Mouse (Mus musculus): ENCODE data around the gene Col9a1. TPM values are rescaled to one million over a fixed set of nuclear protein-coding genes. Genes with fewer than 3 reads are reported as not detected.

Col9a1 gene
- polyA plus RNA-seq, 1 experiment, result not detected

- WGBS, result 91% methylated on average over 11 of the region's 11 CpGs
- Histone ChIP-seq H3K27ac (ENCODE audit: insufficient read depth, low read length) (no peak overlapping the region), H3K4me1 (ENCODE audit: control insufficient read depth, insufficient read depth, insufficient read length) (no peaks in the 10 kb centered on the region), H3K27me3 (ENCODE audit: control insufficient read depth, insufficient read depth, low read length) (no peaks in the 10 kb centered on the region), H3K4me3 (ENCODE audit: extremely low read depth, insufficient read depth, insufficient read length) (no peak overlapping the region), H3K36me3 (ENCODE audit: control insufficient read depth, insufficient read depth, low read length) (no peaks in the 10 kb centered on the region)
- DNase-seq (ENCODE audit: low read depth in 1 of 2, low spot score in 2 of 2), result no peak
- TF ChIP-seq POLR2A (IDR thresholded peaks at IDR 0.05; ENCODE audit: low read depth, low read length) (no peak), CTCF (IDR thresholded peaks at IDR 0.05; ENCODE audit: extremely low read depth, insufficient read depth, insufficient read length, insufficient replicate concordance) (no peak)
These were observed 7.6 kb downstream of the Col9a1 start for GRCm38 (mm10) chr1:24184981-24185380.

- WGBS, result 73% methylated on average over 11 of the region's 11 CpGs
- H3K27me3 ChIP-seq (ENCODE audit: control insufficient read depth, insufficient read depth, low read length), result no peaks in the 10 kb centered on the region
- no peaks in the 10 kb centered on the region for H3K36me3 ChIP-seq (ENCODE audit: control insufficient read depth, insufficient read depth, low read length)
- no peak overlapping the region for H3K27ac ChIP-seq (ENCODE audit: insufficient read depth, low read length)
- H3K4me1 ChIP-seq (ENCODE audit: control insufficient read depth, insufficient read depth, insufficient read length), result no peaks in the 10 kb centered on the region
- H3K4me3 ChIP-seq (ENCODE audit: extremely low read depth, insufficient read depth, insufficient read length), result no peak overlapping the region
- TF ChIP-seq CTCF (IDR thresholded peaks at IDR 0.05; ENCODE audit: extremely low read depth, insufficient read depth, insufficient read length, insufficient replicate concordance) (no peak), POLR2A (IDR thresholded peaks at IDR 0.05; ENCODE audit: low read depth, low read length) (no peak)
- DNase-seq (ENCODE audit: low read depth in 1 of 2, low spot score in 2 of 2), result no peak
These were observed 9.6 kb downstream of the Col9a1 start for GRCm38 (mm10) chr1:24186964-24187363.

GRCm38 (mm10) chr1:24191668-24192067, 14.3 kb downstream of the Col9a1 start:
- no peak for DNase-seq (ENCODE audit: low read depth in 1 of 2, low spot score in 2 of 2)
- 90% methylated on average over 4 of the region's 4 CpGs for WGBS

DNA sequence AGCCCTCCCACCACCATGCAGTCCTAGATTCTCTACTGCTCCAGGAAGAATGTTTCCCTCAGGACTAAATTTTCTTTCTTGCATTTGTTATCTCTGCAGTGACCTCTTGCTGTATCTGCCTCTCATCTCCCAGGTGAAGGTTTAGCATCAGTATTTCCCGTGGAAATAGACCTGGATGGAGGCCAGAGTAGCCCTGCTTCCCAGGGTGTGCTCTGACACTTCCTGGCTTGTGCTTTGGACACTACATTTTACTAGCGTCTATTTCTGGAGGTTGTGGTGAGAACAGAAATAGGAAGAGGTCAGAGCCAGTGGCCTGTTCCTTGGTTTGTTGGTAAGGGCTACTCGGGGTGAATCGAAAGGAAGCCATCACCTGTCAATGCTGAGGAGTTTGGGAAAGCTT, 16.7 kb downstream of the Col9a1 start:
- 46% methylated on average over 4 of the region's 4 CpGs for WGBS
- H3K27me3 ChIP-seq (ENCODE audit: control insufficient read depth, insufficient read depth, low read length), result no peaks in the 10 kb centered on the region
- no peak for TF ChIP-seq POLR2A (IDR thresholded peaks at IDR 0.05; ENCODE audit: low read depth, low read length)
- no peak for TF ChIP-seq CTCF (IDR thresholded peaks at IDR 0.05; ENCODE audit: extremely low read depth, insufficient read depth, insufficient read length, insufficient replicate concordance)
- H3K27ac ChIP-seq (ENCODE audit: insufficient read depth, low read length), result no peak overlapping the region
- H3K4me3 ChIP-seq (ENCODE audit: extremely low read depth, insufficient read depth, insufficient read length), result no peak overlapping the region
- no peaks in the 10 kb centered on the region for H3K36me3 ChIP-seq (ENCODE audit: control insufficient read depth, insufficient read depth, low read length)
- no peak for DNase-seq (ENCODE audit: low read depth in 1 of 2, low spot score in 2 of 2)
- H3K4me1 ChIP-seq (ENCODE audit: control insufficient read depth, insufficient read depth, insufficient read length), result no peaks in the 10 kb centered on the region

More at GRCm38 (mm10) chr1:24191668-24192067, 14.3 kb downstream of the Col9a1 start:
- Histone ChIP-seq H3K27ac (ENCODE audit: insufficient read depth, low read length) (no peak overlapping the region), H3K4me3 (ENCODE audit: extremely low read depth, insufficient read depth, insufficient read length) (no peak overlapping the region), H3K27me3 (ENCODE audit: control insufficient read depth, insufficient read depth, low read length) (no peaks in the 10 kb centered on the region), H3K36me3 (ENCODE audit: control insufficient read depth, insufficient read depth, low read length) (no peaks in the 10 kb centered on the region), H3K4me1 (ENCODE audit: control insufficient read depth, insufficient read depth, insufficient read length) (no peaks in the 10 kb centered on the region)
- no peak for TF ChIP-seq POLR2A (IDR thresholded peaks at IDR 0.05; ENCODE audit: low read depth, low read length)
- no peak for TF ChIP-seq CTCF (IDR thresholded peaks at IDR 0.05; ENCODE audit: extremely low read depth, insufficient read depth, insufficient read length, insufficient replicate concordance)

DNA sequence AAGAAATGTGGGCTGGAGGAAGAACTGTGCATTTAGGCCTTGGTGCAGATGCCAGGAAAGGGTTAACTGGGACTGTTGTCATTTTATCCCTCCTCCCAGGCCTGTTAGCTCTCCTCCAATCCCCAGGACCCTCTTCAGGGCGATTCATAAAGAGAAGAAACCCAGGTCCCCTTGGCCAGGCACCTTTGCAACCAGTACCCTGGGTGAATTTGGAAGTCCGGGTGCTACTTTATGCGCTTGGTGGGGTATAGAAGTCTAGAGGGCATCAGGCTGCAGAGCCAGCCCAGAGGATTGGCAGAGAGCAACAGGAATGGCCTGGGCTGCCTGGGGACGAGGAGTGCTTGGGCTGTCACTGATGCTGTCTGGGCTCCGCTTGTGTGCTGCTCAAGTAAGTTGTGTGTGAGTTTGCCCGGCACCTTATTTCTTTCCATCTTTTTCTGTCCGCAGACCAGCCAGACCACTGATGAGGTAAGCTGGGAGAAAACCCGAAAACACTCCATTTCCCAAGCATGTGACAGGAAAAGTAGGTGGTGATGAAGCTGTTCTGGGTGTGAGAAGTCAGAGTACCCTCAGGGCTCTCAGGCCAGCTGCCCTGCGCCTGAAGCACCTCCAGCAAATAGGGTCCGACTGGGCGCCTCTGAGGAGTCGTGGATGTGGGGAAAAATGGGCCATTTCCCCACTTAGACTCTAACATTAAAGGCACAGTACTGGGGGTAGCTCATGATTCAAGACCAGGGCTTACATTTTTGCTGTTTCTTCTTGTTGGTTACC, 17.8 kb downstream of the Col9a1 start:
- TF ChIP-seq CTCF (IDR thresholded peaks at IDR 0.05; ENCODE audit: extremely low read depth, insufficient read depth, insufficient read length, insufficient replicate concordance) (no peak), POLR2A (IDR thresholded peaks at IDR 0.05; ENCODE audit: low read depth, low read length) (no peak)
- 60% methylated on average over 12 of the region's 12 CpGs for WGBS
- Histone ChIP-seq H3K4me3 (ENCODE audit: extremely low read depth, insufficient read depth, insufficient read length) (no peak overlapping the region), H3K27ac (ENCODE audit: insufficient read depth, low read length) (no peak overlapping the region), H3K36me3 (ENCODE audit: control insufficient read depth, insufficient read depth, low read length) (no peaks in the 10 kb centered on the region), H3K4me1 (ENCODE audit: control insufficient read depth, insufficient read depth, insufficient read length) (no peaks in the 10 kb centered on the region), H3K27me3 (ENCODE audit: control insufficient read depth, insufficient read depth, low read length) (no peaks in the 10 kb centered on the region)
- DNase-seq (ENCODE audit: low read depth in 1 of 2, low spot score in 2 of 2), result no peak

- TF ChIP-seq POLR2A (IDR thresholded peaks at IDR 0.05; ENCODE audit: low read depth, low read length) (no peak), CTCF (IDR thresholded peaks at IDR 0.05; ENCODE audit: extremely low read depth, insufficient read depth, insufficient read length, insufficient replicate concordance) (no peak)
- H3K36me3 ChIP-seq (ENCODE audit: control insufficient read depth, insufficient read depth, low read length), result no peaks in the 10 kb centered on the region
- H3K27ac ChIP-seq (ENCODE audit: insufficient read depth, low read length), result no peak overlapping the region
- WGBS, result 60% methylated on average over 3 of the region's 3 CpGs
- no peaks in the 10 kb centered on the region for H3K4me1 ChIP-seq (ENCODE audit: control insufficient read depth, insufficient read depth, insufficient read length)
- no peaks in the 10 kb centered on the region for H3K27me3 ChIP-seq (ENCODE audit: control insufficient read depth, insufficient read depth, low read length)
- H3K4me3 ChIP-seq (ENCODE audit: extremely low read depth, insufficient read depth, insufficient read length), result no peak overlapping the region
- DNase-seq (ENCODE audit: low read depth in 1 of 2, low spot score in 2 of 2), result no peak
These were observed 18.6 kb downstream of the Col9a1 start for GRCm38 (mm10) chr1:24195951-24196517.

All from spleen, adult 2 months (tissue).